Mouse (Mus musculus) heart, adult 11 months (tissue): ENCODE measurements around the gene Gpr26.
A peak's percentile ranks its signal among the peaks of the same experiment; 100 is the strongest.

Experiments used
- DNase-seq: peaks from one replicate; pipeline ENCODE4 v3.0.0; 2022

The Gpr26 gene

GRCm38 (mm10) chr7:131966023-131966915, at the start of gene Gpr26:
Gene Gpr26 (plus strand): TSS chr7:131966460.
- no peak for DNase-seq

GRCm38 (mm10) chr7:131917384-131917783, 48.9 kb upstream of the Gpr26 start:
- peak; percentile 78 for DNase-seq

- DNase-seq = no peak
Measured at GRCm38 (mm10) chr7:131927288-131928050, 38.8 kb upstream of the Gpr26 start.

- DNase-seq = no peak
Measured at GRCm38 (mm10) chr7:131937611-131938010, 28.6 kb upstream of the Gpr26 start.

- DNase-seq = no peak
Measured at GRCm38 (mm10) chr7:131951131-131951530, 15.1 kb upstream of the Gpr26 start.

GRCm38 (mm10) chr7:131953402-131953801, 12.9 kb upstream of the Gpr26 start:
- no peak for DNase-seq

GRCm38 (mm10) chr7:131958705-131959104, 7.6 kb upstream of the Gpr26 start:
- no peak for DNase-seq

GRCm38 (mm10) chr7:131960551-131960950, 5.7 kb upstream of the Gpr26 start:
- DNase-seq = no peak

GRCm38 (mm10) chr7:131966916-131967494, 745 bp downstream of the Gpr26 start:
- no peak for DNase-seq

- DNase-seq = no peak
Measured at GRCm38 (mm10) chr7:131970255-131970654, 4.0 kb downstream of the Gpr26 start.

GRCm38 (mm10) chr7:131975867-131976266, 9.6 kb downstream of the Gpr26 start:
- no peak for DNase-seq

- DNase-seq = no peak
Measured at GRCm38 (mm10) chr7:131978609-131979008, 12.3 kb downstream of the Gpr26 start.

GRCm38 (mm10) chr7:131989056-131989455, 22.8 kb downstream of the Gpr26 start:
- no peak for DNase-seq

GRCm38 (mm10) chr7:131992226-131992625, 26.0 kb downstream of the Gpr26 start:
- no peak for DNase-seq

- no peak for DNase-seq
Measured at GRCm38 (mm10) chr7:131992873-131993272, 26.6 kb downstream of the Gpr26 start.

GRCm38 (mm10) chr7:132005996-132006696, 39.9 kb downstream of the Gpr26 start:
- peak; percentile 61 for DNase-seq

- peak; percentile 64 for DNase-seq
Measured at GRCm38 (mm10) chr7:132009002-132009401, 42.7 kb downstream of the Gpr26 start.

- peak; percentile 41 for DNase-seq
Measured at GRCm38 (mm10) chr7:132012969-132013679, 46.9 kb downstream of the Gpr26 start.

- DNase-seq = peak; percentile 53
Measured at GRCm38 (mm10) chr7:132013970-132014369, 47.7 kb downstream of the Gpr26 start.

GRCm38 (mm10) chr7:132015193-132015592, 48.9 kb downstream of the Gpr26 start:
- DNase-seq = peak; percentile 28

- DNase-seq = no peak
Measured at GRCm38 (mm10) chr7:132015933-132016332, 49.7 kb downstream of the Gpr26 start.

- DNase-seq = no peak
Measured at GRCm38 (mm10) chr7:132025591-132025990, 59.3 kb downstream of the Gpr26 start.
